Mouse (Mus musculus) neural tube, embryonic 11.5 days (tissue): ENCODE measurements at regions not wholly inside any gene's neighbourhood (a gene's known extent, or its start where the extent isn't known, plus 50 kb on each side); places are given as distances from the start of the nearest gene placed in this dataset.
A peak's percentile ranks its signal among the peaks of the same experiment; 100 is the strongest.

Experiments used
- ATAC-seq: fragments of 200-750 bp; cut with Nextera tagmentation; 2 replicates; pipeline ENCODE4 v1.8.0; 2017; ENCODE audit warnings: moderate number of reproducible peaks, mild to moderate bottlenecking, moderate TSS enrichment, moderate library complexity; ENCODE audit not compliant: insufficient read depth, low FRiP score, low TSS enrichment
- DNase-seq: peaks from one replicate; pipeline ENCODE4 v3.0.0-alpha.2; 2015; ENCODE audit warnings: low spot score
- H3K27ac ChIP-seq: fragments of 300-500 bp; sonication (generic); 2 replicates; pipeline ENCODE4 v1.5.1; 2014; ENCODE audit warnings: low read depth, mild to moderate bottlenecking, low read length
- H3K27me3 ChIP-seq: fragments of 300-500 bp; sonication (generic); 2 replicates; pipeline ENCODE4 v1.6.1; 2014; ENCODE audit warnings: mild to moderate bottlenecking, low read length, mixed read lengths; ENCODE audit not compliant: control insufficient read depth, insufficient read depth
- H3K36me3 ChIP-seq: fragments of 300-500 bp; sonication (generic); 2 replicates; pipeline ENCODE4 v1.6.1; 2014; ENCODE audit warnings: mild to moderate bottlenecking, low read length, moderate library complexity, mixed read lengths; ENCODE audit not compliant: control insufficient read depth, insufficient read depth
- H3K4me1 ChIP-seq: fragments of 300-500 bp; sonication (generic); 2 replicates; pipeline ENCODE4 v1.6.1; 2014; ENCODE audit warnings: low read length, mixed read lengths; ENCODE audit not compliant: control insufficient read depth, insufficient read depth
- H3K4me2 ChIP-seq: fragments of 300-500 bp; sonication (generic); 2 replicates; pipeline ENCODE4 v1.6.1; 2014; ENCODE audit warnings: low read depth, mild to moderate bottlenecking, moderate library complexity
- H3K4me3 ChIP-seq: fragments of 300-500 bp; sonication (generic); 2 replicates; pipeline ENCODE4 v1.5.1; 2014; ENCODE audit warnings: low read depth, low read length
- H3K9ac ChIP-seq: fragments of 300-500 bp; sonication (generic); 2 replicates; pipeline ENCODE4 v1.6.1; 2014; ENCODE audit warnings: mild to moderate bottlenecking, low read length
- H3K9me3 ChIP-seq: fragments of 300-500 bp; sonication (generic); 2 replicates; pipeline ENCODE4 v1.6.1; 2016; ENCODE audit warnings: low read length; ENCODE audit not compliant: control insufficient read depth
- WGBS: fragments of 180-500 bp; shearing (Covaris S2); extraction: QIAGEN DNeasy Blood & Tissue Kit; methylation state at CpG from one replicate; pipeline ENCODE4 v1.1.7; 2014; 5-methylcytosine and 5-hydroxymethylcytosine counted together

- Histone ChIP-seq H3K36me3 (no peaks in the 10 kb centered on the region), H3K9me3 (no peaks in the 10 kb centered on the region), H3K27ac (peak overlapping the region; percentile 55), H3K9ac (no peak overlapping the region), H3K4me2 (no peak overlapping the region), H3K27me3 (no peaks in the 10 kb centered on the region), H3K4me3 (no peak overlapping the region), H3K4me1 (peaks cover 10% of the 10 kb centered on the region)
- ATAC-seq, result no peak
- WGBS, result 26% methylated on average over 11 of the region's 11 CpGs
- DNase-seq, result no peak
Observed at GRCm38 (mm10) chr7:136213057-136213961, 497.1 kb upstream of the Mki67 start.

GRCm38 (mm10) chr7:136213962-136214308, 497.8 kb upstream of the Mki67 start:
- no peaks in the 10 kb centered on the region for H3K36me3 ChIP-seq
- H3K9me3 ChIP-seq, result no peaks in the 10 kb centered on the region
- no peak overlapping the region for H3K4me2 ChIP-seq
- DNase-seq (no peak), ATAC-seq (no peak)
- H3K4me1 ChIP-seq, result peaks cover 10% of the 10 kb centered on the region
- WGBS, result 45% methylated on average over 3 of the region's 3 CpGs
- H3K27ac ChIP-seq, result no peak overlapping the region
- no peak overlapping the region for H3K4me3 ChIP-seq
- no peak overlapping the region for H3K9ac ChIP-seq
- H3K27me3 ChIP-seq, result no peaks in the 10 kb centered on the region

GRCm38 (mm10) chr7:136214415-136214814, 498.3 kb upstream of the Mki67 start:
- peak; percentile 41 for DNase-seq
- H3K4me1 ChIP-seq, result peaks cover 11% of the 10 kb centered on the region
- H3K36me3 ChIP-seq, result no peaks in the 10 kb centered on the region
- H3K9ac ChIP-seq, result no peak overlapping the region
- WGBS, result 9% methylated on average over 4 of the region's 4 CpGs
- no peak overlapping the region for H3K4me3 ChIP-seq
- H3K4me2 ChIP-seq, result no peak overlapping the region
- H3K9me3 ChIP-seq, result no peaks in the 10 kb centered on the region
- no peak overlapping the region for H3K27ac ChIP-seq
- no peak for ATAC-seq
- no peaks in the 10 kb centered on the region for H3K27me3 ChIP-seq

GRCm38 (mm10) chr7:136216734-136217133, 500.6 kb upstream of the Mki67 start:
- ATAC-seq, result no peak
- Histone ChIP-seq H3K36me3 (no peaks in the 10 kb centered on the region), H3K27me3 (no peaks in the 10 kb centered on the region), H3K4me2 (no peak overlapping the region), H3K9me3 (no peaks in the 10 kb centered on the region), H3K4me1 (peaks cover 17% of the 10 kb centered on the region), H3K9ac (no peak overlapping the region), H3K27ac (no peak overlapping the region), H3K4me3 (no peak overlapping the region)
- no peak for DNase-seq

GRCm38 (mm10) chr7:136219564-136220244, 503.5 kb upstream of the Mki67 start:
- Histone ChIP-seq H3K27ac (no peak overlapping the region), H3K9me3 (no peaks in the 10 kb centered on the region), H3K9ac (no peak overlapping the region), H3K27me3 (no peaks in the 10 kb centered on the region), H3K4me3 (no peak overlapping the region), H3K4me2 (no peak overlapping the region), H3K36me3 (no peaks in the 10 kb centered on the region), H3K4me1 (peaks cover 17% of the 10 kb centered on the region)
- ATAC-seq, result no peak
- DNase-seq, result no peak
- WGBS, result 30% methylated on average over 14 of the region's 14 CpGs

GRCm38 (mm10) chr7:136220245-136221167, 504.3 kb upstream of the Mki67 start:
- Histone ChIP-seq H3K4me3 (no peak overlapping the region), H3K36me3 (no peaks in the 10 kb centered on the region), H3K9ac (no peak overlapping the region), H3K4me2 (no peak overlapping the region), H3K9me3 (no peaks in the 10 kb centered on the region), H3K27me3 (no peaks in the 10 kb centered on the region), H3K27ac (0 out of 2 replicates have a peak overlapping the region, but pooled peaks have one; percentile 17), H3K4me1 (peaks cover 17% of the 10 kb centered on the region)
- 33% methylated on average over 5 of the region's 5 CpGs for WGBS
- DNase-seq, result peak; percentile 64
- ATAC-seq, result no peak; the same call in 1 of the 2 replicates

- ATAC-seq, result no peak
- Histone ChIP-seq H3K9me3 (no peaks in the 10 kb centered on the region), H3K9ac (no peak overlapping the region), H3K4me1 (peaks cover 17% of the 10 kb centered on the region), H3K27ac (no peak overlapping the region), H3K36me3 (no peaks in the 10 kb centered on the region), H3K4me3 (no peak overlapping the region), H3K4me2 (no peak overlapping the region), H3K27me3 (no peaks in the 10 kb centered on the region)
- DNase-seq, result no peak
- WGBS, result 94% methylated on average over 7 of the region's 7 CpGs
Observed at GRCm38 (mm10) chr7:136221620-136222019, 505.5 kb upstream of the Mki67 start.

GRCm38 (mm10) chr7:136226031-136226430, 509.9 kb upstream of the Mki67 start:
- H3K4me3 ChIP-seq, result no peak overlapping the region
- H3K27ac ChIP-seq, result no peak overlapping the region
- 77% methylated on average over 7 of the region's 7 CpGs for WGBS
- H3K9ac ChIP-seq, result no peak overlapping the region
- no peaks in the 10 kb centered on the region for H3K9me3 ChIP-seq
- H3K27me3 ChIP-seq, result no peaks in the 10 kb centered on the region
- no peak for DNase-seq
- H3K36me3 ChIP-seq, result no peaks in the 10 kb centered on the region
- ATAC-seq, result no peak
- H3K4me2 ChIP-seq, result no peak overlapping the region
- H3K4me1 ChIP-seq, result no peaks in the 10 kb centered on the region
